Mouse (Mus musculus) thymus, postnatal 25 days (tissue): Measurements from ENCODE around the gene Zic2.
"Not testable (repeated sequence)": the region's sequence is repeated elsewhere in the genome, so short reads cannot be mapped to it uniquely, and the experiment has no call there.

Experiments used
- DNase-seq: peaks from one replicate; pipeline ENCODE4 v3.0.0; 2022

Gene Zic2

DNA sequence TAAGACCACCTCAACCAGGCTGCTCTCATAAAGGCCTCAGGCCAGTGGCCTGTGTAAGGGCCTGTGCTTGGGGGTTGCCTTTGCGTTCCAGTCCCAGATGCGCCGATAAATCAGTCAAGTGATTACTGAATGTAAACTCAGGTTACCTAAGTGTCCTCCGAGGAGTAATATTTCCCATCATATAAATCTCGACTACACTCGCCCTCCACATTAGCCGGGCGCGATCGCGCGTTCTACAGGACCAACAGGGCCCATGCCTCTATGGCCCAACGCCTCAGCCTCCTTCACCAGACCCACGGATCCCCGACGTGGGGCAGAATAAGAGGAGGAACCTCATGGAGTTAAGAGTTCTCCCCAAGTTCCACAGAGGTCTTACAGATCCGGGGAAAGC, 12.6 kb upstream of the Zic2 start:
- no peak for DNase-seq

- DNase-seq: no peak
Observed at GRCm38 (mm10) chr14:122463080-122463691, 12.0 kb upstream of the Zic2 start.

DNA sequence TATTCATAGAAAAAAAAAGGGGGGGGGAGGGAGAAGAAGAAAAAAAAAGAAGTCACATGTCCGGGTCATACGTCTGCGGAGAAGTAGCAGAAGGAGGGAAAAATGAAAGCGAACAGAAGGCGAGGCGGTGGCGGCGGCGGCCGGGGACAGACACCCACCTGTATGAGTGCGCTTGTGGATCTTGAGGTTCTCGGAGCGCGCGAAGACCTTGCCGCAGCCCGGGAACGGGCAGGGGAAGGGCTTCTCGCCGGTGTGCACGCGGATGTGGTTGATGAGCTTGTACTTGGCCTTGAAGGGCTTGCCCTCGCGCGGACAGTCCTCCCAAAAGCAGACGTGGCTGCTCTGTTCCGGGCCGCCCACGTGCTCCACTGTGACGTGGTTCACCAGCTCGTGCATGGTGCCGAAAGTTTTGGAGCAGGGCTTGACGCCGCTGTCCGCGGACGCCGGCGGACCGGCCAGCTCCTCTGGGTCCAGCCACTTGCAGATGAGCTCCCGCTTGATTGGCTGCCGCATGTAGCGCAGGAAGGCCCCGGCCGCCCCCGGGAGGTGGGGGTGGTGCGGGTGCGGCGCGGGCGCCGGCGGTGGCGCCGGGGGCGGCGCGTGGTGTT, 11.4 kb upstream of the Zic2 start:
- DNase-seq: not testable (repeated sequence)

GRCm38 (mm10) chr14:122464351-122464762, 10.9 kb upstream of the Zic2 start:
- DNase-seq: no peak

DNA sequence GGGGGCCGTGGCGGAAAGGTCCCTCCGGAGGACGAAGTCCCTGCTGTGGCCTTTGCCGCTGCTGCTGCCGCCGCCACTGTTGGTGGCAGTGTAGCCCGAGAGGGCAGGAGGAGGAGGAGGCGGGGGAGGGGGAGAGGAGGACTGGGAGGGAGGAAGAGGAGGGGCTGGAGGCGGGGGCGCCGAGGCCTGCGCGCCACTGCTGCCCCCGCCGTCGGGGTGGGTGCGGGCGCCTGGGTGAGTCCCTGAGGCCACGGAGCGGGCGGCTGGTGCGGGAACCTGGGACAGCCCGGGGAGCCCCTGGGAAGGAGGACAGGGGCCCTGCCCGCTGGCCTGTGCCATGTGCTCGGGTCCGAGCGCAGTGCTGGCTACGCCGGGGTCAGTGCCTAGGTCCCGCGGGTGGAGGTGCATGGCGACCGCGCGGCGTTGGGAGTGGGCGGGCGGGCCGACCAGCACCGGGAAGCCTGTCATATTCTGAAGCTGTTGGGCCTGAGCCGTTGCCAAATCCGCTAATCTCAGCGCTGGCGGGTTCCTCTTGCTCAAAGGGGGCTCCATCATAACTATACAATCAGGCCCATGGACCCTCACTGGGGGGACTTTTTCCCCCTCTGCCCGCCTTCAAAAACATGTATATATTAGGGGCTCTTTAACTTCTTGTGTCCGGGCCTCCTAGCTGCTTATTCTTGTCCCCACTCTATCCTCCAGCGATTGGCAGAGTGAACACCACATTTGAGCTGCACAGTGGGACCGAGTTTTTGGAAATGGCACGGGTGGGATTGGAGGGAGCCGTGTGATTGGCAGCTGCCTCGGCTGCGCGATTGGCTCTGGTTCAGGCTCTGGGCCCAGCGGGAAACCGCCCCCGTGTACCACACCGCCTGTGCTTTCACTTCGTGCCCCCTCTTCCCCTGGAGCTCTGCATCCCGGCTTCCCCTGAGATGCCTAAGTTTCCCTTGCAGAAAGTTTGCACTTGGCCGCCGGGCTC, 10.2 kb upstream of the Zic2 start, which contains the start of gene Zic5:
Gene Zic5 (minus strand): TSS at position 915 of the 979 bp plus-strand sequence.
- no peak for DNase-seq

GRCm38 (mm10) chr14:122465931-122466490, 9.2 kb upstream of the Zic2 start:
- no peak for DNase-seq

DNA sequence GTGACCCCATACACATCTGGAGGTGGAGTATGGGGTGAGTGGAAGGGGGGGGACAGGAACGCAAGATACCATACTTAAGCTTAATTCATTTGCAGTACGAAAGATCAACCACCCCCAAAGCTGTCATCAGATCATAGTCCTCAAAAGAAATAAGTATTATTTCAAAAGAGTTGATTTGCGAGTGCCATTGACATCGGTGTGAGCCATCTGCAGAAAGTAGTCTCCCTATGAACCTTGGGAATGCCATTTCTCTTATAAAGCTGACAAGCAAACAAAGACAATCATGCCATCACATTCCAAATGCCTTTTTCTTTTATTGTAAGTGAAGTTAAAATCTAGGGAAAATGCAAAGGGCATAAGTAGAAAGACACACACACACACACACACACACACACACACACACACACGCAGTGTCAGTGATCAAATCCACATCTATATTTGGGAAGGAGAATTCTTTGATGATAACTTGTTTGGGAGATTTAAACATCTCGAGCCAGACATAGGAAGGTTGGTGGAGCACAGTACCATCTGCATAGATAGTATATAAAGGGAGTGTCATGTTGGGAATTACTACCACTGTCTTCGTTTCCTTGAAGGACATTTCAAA, 8.4 kb upstream of the Zic2 start:
- no peak for DNase-seq

- DNase-seq: no peak
Observed at GRCm38 (mm10) chr14:122467926-122468841, 7.1 kb upstream of the Zic2 start.

DNA sequence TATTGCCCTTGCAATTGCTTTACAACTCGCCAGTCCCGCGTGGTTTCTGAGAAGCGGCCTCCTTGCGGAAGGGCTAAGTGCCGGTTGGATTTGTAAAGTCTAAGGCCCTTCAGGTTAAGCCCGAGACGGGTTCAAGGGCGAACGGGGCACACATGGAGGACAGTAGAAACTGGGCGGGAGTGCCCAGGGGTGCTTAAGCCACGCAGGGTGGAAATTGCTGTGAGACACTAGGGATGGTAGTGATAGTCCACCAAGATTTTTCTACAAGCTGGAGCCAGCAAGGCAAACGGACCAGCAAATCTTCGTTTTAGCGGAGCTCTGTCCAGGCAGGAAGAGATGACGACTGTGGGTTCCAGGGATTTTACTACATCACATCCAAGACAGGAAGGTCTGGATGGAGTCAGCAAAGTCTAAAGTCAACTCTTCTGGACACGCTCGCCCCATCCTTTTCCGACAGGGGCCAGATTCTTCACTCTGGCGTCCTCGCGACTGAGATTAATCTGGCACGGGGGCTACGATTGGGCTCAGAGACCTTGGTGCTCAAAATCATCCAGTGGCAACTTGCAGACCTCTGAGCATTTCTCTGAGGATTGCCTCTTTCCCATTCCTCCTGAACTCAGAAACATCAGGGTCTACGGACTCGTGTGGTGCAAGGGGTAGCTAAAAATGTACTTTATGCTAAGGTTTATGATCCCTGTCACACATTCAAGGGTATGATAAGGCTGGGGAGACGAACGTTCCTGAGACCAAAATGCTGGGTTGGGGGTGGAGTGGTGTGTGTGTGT, 6.1 kb upstream of the Zic2 start:
- DNase-seq: no peak

DNA sequence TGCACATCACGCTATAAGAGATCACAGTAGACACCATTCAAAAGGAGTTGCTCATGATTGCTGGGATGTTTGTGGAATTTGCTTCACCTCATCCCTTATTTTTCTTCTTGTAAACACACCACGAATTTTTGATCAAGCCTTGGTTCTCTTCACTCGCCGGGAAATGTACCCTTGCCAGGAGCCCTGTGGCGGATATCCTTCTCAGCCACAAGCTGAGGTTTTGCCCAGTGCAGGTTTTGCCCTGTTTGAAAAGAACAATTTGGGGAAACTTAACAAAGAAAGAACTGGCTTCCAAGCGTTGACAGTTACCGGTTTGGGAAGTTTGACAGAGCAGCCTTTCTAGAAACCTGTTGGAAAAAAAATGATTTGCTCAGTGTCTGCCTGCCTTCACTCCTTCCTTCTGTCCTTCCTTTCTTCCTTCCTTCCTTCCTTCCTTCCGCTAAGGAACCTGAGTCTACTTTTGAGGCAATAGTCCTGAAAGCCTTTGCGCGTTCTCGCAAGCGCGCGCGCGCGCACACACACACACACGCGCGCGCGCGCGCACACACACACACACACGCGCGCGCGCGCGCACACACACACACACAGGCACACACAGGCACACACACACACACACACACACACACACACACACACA, 3.7 kb upstream of the Zic2 start:
- no peak for DNase-seq

- DNase-seq: no peak
Observed at GRCm38 (mm10) chr14:122472161-122472560, 3.1 kb upstream of the Zic2 start.

- DNase-seq: no peak
Observed at GRCm38 (mm10) chr14:122472647-122473046, 2.6 kb upstream of the Zic2 start.

DNA sequence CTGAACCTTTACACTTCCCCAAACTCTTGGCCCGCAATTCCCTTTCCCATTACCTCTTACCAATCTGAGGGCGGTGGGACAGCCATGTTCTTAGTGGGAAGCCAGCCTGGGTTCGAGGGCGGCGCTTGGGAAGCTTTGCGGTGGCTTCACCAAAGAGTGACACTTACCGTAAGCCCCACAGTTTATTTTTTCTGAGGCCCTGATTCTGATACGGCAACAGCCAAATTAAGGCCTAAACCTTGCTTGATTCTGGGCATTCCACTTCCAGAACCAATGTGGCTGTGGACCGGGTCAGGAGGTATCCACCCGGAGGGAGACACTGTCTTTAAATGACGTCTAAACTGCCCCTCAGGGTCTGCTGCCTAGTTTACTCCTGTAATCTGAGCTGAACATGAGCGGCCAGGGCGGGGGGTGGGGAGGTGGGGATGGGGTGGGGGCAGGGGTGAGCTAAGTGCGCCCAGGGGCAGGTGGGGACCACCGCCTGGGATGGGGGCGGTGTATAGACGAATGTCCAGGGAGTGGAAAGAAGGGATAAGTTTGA, 2.0 kb upstream of the Zic2 start:
- DNase-seq: no peak

DNA sequence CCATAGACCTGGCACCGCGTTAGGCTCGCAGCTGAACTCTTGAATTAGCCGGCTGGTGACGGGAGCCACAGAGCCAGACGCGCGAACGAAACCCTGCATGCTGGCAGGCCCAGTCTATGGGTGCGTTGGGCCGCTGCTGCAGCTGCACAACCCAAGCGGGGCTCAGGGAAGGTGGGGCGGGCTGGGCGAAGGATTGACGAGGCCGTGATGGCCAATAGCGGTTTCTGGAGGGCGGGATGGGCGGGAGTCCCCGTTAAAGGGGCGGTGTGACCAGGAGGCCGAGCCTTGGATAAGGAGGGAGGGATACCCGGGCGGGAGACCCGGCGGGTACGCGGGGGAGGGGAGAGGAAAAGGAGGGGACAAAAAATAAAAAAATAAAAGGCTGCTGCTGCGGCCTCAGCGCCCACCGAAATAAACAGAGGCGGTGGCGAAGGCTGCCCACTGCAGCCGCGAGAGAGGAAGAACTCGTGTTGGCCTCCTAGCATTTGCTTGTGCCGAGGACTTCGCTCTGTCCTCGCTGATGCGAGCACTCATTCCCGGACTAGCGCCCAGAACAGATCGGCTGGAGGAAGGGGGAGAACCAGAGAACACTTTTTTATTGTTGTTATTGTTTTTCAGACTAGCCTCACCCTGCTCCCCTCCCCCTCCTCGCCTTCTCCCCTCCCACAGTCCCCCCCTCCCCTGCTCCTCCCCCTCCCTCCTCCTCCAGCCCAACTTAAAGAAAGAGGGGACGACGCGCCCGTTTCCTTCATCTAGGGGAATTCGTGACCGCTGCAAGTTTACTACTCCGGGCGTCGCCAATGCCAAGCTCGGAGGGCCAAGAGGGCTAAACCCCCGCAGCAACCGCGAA, 969 bp upstream of the Zic2 start:
- DNase-seq: no peak

- no peak for DNase-seq
Observed at GRCm38 (mm10) chr14:122475557-122476040, 364 bp downstream of the Zic2 start.

- no peak for DNase-seq
Observed at GRCm38 (mm10) chr14:122476041-122476821, 996 bp downstream of the Zic2 start.

- no peak for DNase-seq
Observed at GRCm38 (mm10) chr14:122476822-122477215, 1.6 kb downstream of the Zic2 start.

DNA sequence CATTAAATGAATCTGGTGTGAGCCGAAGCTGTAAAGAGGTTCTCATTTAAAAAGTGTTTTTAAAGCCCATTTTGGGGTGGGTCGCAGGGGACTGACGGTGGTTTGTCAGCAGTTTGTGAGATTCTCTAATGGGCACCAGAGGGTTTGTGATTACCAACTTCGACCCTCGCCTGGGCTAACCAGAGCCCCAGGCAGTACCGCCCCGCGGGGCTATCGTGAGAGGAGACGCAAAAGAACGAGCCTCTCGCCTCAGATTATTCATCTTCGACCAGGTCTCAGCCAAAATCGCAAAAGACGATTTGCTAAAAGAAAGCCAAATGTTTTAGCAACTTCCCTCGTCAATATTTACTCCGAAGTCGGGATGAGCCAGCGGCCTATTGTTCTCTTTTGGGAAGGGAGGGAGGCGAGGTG, 2.0 kb downstream of the Zic2 start:
- no peak for DNase-seq
